Mouse (Mus musculus) cerebellum, adult 18-20 months (tissue): ENCODE measurements around the gene Aar2.
A peak's percentile ranks its signal among the peaks of the same experiment; 100 is the strongest.
"Not testable (repeated sequence)": the region's sequence is repeated elsewhere in the genome, so short reads cannot be mapped to it uniquely, and the experiment has no call there.

ENCODE experiments used
- DNase-seq, 2 experiments: peaks; one replicate each; pipeline ENCODE4 v3.0.0; 2021

Gene Aar2

DNA sequence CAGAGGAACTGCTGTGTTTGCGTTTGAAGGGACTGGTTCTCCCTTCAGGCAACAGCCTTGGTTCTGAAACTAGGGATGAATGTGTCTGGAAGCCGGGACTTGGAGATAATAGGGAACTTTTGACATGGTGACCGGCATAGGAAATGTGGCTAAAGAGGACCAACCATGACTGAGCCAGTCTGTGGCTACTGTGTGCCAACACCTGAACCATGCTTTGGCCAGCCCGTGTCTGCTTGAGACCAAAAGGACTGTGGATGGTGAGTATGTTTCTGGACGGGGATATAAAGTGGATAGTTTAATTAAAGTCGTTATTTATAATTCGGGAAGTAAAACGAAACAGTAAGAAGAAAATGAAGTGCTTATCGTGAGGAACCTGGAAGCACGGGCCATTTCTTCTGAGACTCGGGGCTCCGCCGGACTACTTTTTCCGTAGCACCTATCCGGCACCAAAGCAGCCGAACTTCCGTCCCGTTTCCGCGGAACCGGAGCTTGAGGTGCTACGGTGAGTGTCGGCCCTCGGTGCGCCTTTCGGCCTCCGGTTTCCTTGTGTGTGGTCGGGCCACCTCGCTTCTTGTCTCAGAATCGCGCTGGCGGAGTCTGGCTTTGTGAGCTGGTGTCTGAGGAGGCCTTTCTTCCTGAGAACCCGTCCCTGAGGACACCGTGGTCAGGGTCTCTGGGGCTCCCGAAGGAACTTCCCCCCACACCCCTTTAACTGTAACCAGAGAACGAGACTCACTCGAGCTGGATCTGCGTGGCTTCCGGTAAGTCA lies at the start of gene Aar2:
TSS of gene Aar2 (plus strand) at position 462 of the 769 bp plus-strand sequence.
- peak; percentile 66 to 87 for DNase-seq

DNA sequence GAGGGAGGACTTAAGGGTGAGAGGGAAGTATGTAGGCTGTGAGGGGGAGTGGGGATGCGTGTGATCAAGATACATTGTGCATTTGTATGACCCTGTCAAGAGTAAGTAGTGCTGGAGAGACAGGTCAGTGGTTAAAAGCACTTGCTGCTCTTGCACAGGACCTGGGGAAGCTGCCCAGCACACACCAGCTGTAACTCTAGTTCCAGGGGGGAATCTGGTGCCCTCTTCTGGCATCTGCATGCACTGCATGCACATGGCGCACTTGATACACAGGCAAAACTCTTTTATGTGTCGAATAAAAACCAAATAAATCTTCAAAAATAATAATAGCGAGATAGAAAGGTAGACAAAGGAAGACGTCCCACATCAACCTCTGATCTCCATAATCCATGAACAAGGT lies 49.5 kb upstream of the Aar2 start:
- DNase-seq: peak; percentile 71 to 83

DNA sequence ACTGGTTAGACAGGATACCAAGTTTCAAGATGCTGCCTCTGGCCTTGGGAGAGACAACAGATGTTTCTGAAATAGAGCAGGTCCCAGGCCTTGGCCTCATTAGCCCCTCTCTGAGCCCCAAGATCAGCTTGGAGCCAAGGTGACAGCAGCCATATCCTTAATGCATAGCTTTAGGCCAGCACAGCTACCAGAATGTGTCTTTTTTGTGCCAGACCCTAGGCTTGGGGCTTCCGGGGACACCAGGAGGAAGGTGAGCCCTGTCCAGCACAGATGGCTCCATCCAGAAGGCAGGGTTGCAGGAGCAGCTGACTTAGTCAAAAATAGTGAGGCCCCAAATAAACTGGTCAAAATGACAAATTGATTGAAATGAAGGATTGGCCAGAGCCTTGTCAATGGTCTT lies 46.4 kb upstream of the Aar2 start:
- DNase-seq: no peak

DNA sequence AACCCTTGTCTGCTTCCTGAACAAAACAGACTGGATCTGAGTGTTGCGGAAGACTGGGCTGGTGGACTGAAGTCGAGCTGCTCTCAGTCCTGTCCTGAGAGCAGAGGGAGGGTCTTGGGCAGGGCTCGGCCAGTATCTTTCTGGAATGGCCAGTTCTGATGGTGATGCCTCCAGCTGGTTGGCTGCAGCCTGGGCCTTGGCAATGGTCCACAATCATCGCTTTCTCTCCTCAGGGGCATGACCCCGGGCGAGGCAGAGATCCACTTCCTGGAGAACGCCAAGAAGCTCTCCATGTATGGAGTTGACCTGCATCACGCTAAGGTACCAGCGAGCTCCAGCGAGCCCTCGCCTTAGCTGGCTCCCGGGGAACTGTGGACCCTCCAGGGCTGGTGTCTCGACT lies 41.9 kb upstream of the Aar2 start:
- DNase-seq: no peak

DNA sequence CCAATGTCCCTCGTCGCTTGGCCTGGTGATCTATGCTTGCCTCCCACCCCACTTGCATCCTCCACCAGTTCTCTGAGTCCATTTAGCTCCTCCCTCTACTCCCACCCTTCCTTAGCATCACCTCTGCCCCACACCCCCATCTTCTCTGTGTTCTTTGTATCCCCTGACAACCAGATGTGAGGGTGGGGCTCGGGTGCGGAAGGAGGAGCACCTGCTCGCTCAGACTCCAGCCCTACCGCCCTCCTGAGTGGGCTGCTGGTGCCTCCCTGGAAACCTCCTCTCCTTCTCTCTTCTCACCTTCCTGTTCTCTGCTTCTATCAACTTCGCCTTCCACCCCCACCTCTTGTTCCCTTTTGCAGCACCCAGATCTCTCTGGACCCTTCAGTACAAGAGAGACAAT lies 35.4 kb upstream of the Aar2 start:
- no peak for DNase-seq

DNA sequence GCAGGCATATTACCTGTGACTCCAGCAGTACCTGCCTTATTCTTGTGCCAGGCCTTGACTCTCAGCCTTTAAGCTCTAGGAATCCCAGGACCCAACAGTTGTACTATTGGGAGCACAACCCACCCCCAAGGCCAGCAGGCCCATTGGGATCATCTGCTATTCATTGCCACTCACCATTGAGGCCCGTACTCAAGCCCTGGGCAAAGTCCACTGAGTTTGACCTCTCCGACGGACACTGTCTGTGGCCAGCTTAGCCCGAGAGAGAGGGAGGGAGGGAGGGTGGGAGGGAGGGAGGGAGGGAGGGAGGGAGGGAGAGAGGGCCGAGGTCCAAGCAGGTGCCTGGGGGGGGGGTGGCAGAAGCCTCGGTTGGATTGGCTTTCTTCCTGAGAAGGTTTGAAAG lies 34.8 kb upstream of the Aar2 start:
- DNase-seq: no peak

DNA sequence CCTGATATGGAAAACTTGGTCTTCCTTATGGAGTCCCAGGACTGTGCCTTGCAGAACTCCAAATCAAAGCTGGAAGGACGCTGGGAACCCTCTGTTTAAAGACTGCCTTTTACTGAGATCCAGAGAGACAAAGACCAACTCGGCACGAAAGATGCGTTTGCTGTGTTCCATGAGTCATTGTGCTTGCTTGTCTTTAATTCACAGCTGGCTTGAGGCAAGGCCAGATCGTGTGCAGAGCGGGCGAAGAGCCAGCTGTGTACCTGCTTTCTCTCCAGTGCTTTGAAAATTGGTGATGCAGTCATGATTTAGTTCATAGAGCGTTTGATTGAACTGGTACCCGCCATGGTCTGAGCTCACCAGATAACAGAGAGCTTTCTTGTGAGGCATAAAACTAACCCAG lies 32.3 kb upstream of the Aar2 start:
- no peak for DNase-seq

DNA sequence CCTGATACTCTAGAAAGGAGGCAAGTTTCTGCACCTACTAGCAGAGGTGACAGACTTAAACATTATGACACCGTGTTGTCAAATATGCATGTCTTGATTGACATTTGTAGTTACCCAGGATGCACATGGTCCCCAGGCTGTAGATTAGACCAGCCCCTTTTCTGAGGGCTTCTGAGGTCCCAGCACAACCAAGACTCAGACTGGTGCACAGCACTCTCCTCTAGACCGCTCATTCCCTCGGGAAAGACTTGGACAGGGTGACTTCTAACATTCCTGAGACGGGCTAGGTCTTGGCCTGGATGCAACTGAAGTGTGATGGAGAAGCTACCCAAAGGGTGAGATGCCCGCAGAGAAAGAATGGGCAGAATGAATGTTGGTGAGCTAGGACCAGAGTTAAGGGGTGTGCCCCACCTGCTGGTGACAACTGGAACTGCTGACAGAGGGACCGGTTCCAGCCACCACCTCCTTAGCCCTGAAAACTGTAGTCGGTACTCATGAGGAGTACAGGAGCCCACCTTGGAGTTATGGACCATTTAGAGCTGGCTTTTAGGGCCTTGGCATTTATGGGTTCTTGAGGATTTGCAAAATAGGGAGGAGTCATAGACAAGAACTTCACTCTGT lies 31.7 kb upstream of the Aar2 start:
- peak; percentile 85 to 91 for DNase-seq

DNA sequence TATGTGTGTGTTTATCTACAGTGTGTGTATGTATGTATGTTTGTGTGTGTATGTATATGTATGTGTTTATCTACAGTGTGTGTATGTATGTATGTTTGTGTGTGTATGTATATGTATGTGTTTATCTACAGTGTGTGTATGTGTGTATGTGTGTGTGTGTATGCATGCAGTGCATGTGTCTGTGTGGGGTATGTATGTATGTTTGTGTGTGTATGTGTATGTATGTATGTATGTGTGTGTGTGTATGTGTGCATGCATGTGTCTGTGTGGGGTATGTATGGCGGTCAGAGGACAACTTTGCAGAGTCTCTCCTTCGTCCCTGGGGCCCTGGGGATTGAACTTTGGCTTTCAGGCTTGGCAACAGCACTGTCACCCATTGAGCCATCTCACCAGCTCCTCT lies 30.7 kb upstream of the Aar2 start:
- not testable (repeated sequence) for DNase-seq

DNA sequence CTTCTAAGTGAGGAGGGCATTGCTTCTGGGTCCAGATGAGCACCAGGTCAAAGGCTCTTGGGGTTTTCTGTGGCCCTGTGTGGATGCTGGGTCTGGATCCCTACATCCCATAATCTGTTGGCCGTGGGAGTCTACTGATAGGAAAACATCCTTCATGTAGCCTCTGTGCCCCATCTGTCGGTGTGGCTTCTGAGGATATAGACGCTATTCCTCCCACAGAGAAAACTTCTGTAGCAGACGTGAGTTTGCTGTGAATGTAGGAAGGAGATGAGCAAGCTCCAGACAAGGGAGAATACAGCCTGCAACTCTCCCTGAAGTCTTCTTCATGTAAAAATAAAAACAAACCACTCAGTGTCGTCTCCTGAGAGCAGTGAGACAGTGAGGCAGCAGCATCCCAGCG lies 29.1 kb upstream of the Aar2 start:
- no peak for DNase-seq

DNA sequence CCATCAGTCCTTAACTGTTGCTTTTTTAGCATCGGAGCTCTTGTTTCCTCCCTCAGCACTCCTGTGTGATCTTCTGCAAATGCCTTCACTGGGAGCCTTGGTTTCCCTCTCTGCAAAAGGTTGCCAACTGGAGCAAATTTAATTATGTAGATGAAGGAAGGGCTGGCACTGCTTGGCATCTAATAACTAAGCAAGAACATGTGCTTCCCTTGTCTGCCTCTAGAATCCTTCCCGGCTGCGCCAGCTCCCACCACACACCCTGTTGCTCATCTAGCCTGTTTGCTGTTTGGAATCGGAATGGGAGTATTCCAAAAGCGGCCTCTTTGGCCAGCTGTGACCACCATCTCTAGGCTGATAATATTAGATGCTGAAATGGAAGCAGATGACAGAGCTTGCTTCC lies 27.8 kb upstream of the Aar2 start:
- DNase-seq: no peak

DNA sequence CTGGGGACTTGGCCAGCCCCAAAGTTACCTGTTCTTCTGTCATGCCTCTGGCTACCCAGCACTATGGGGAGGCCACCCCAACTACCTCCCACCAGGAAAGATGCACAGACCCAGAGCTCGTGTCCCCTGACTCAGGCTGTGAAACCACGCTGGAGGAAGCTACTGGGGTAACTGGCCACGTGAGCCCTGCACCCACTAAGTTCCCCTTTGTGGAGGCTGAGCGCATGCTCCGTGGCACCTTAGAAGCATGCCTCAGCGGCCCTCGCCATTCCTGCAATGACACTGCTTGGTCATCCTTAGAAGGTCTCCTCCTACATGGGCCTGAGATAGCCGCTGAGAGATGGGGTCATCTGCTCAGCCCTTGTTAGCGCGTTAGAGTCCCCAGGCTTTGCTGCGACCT lies 24.4 kb upstream of the Aar2 start:
- DNase-seq: no peak

DNA sequence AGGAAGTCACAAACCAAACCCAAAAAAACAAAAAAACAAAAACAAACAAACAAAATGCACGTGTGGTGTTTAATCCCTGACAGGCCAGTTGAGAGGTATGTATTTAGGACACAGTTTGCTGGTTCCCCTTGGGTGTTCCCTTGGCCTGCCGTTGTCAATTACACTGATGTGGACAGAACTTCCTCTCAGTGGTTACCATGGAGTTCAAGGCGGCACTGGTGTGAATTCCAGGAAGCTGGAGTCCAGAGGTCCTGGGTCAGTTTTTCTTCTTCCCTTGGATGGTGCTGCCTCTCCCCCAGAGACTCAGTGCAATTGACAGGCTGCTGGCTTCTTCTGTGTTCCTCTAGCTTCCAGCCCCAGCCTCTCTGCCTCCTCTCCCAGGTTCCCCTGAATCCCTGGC lies 23.3 kb upstream of the Aar2 start:
- DNase-seq: no peak

DNA sequence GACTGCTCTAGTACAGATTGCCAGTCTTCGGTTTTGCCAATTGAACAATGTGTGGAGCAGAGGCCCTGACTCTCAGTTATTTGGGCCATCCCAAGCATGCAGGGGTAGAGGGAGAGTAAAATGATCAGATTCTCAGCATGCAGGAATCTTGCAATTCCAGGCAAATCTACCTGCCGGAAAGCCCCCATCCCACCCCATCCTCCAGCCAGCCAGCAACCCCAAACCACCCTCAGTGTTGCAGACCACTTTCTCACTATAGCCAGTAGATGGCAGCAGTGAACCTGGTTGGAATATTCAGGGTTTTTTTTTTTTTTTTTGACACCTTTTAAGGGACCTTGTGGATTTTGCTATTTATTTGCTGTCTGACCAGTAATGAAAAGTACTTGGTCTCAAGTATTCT lies 17.7 kb upstream of the Aar2 start:
- DNase-seq: peak; percentile 26 to 37

DNA sequence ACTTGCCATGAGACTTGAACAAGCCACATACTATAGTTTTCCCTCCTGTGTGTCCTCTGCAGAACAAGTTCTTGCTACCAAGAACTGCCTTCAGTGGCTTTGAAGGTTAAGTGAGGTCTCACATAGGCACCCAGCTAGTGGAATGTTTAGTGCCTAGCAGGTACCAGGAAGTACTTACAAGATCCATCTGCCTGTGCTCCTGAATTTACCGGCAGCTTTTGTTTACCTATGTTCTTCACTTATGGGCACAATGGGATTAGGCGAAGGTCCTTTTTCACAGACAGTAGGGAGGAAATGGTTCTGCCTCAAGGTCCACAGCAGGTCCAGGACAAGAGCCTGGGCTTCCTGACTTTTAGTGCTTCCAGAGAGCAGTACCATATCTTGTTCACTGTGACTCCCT lies 14.2 kb upstream of the Aar2 start:
- no peak for DNase-seq

DNA sequence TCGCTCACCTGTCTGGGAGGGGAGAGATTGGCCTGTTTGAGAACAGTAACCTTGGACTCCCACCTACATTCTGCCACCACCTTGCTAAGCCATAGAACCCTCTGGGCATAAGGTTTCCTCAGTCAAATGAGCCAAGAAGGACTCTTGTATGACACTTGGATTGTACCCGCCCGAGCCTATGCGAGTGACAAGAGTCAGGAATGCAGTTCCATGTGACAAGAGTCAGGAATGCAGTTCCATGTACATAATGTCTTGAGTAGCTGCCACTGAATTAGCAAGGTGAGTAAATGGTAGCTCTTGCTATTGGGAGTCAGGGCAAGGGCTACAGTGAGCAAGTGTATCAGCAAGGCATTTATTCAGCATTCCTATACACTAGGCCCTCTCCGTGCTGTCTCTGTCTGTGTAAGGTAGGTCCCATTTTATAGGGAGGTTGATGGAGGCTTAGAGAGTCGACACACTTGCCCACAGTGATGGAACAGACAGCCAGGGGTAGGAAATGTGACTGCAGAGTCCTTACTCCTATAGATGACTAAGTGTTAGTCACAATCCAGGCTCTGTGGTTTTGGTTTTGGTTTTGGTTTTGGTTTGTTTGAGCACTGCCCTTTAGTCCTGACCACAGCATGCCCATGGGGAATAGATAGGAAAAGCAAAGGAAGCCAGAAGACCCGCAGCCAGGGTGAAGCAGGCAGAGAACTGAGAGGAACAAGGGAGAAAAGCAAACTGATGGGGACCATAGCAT lies 8.4 kb upstream of the Aar2 start:
- no peak for DNase-seq

DNA sequence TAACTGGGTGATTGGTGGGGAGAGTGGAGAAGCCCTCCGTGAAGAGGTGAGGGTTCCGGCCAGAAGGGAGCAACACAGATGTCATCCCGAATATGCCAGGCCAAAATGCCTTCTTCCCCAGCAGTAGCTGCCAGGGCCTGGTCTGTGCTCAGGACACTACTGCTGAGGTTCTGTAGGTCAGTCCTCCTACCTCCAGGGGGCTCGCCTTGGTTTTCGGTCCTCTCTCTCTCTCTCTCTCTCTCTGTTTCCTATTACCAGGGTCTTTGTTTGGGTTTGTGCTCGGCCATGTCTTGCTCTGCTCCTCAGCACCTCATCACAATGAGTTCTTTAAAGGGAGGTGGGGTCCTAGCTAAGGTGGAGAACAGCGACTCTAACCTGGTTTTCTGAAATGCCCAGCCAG lies 6.4 kb upstream of the Aar2 start:
- DNase-seq: no peak

DNA sequence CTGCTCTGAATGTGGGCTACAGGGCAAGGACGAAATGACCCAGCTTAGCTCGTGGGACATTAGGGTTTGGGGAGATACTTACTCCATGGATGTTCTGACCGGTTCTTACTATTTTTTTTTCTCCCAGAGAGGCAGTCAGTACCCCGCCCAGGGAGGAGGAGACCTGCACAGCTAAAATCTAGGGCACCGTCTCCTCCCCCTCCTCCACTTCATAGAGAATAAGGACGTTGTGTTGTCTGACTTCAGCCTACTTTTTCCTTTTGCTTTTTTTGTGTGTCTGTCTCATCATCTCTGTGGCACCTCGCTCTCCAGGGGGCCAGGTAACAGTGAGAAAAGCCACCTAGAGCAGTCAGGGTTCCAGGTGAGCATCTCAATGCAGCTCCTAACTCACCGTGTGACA lies 5.0 kb upstream of the Aar2 start:
- DNase-seq: no peak

DNA sequence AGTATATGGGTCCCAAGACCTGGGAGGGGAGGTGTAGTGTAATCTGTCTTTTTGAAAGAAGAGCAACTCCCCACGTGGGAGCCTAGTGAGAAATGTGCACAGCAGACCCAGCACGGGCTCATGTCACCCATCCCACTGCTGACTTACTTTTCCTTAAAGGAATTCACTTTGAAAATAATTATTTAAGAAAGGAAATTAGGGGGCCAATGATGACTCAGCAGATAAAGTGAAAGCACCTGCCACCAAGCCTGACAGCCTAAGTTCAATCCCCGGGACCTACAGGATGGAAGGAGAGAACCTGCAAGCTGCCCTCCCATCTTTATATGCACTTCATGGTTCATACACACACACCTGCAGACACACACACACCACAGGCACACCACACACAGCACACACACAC lies 3.6 kb upstream of the Aar2 start:
- DNase-seq: no peak

DNA sequence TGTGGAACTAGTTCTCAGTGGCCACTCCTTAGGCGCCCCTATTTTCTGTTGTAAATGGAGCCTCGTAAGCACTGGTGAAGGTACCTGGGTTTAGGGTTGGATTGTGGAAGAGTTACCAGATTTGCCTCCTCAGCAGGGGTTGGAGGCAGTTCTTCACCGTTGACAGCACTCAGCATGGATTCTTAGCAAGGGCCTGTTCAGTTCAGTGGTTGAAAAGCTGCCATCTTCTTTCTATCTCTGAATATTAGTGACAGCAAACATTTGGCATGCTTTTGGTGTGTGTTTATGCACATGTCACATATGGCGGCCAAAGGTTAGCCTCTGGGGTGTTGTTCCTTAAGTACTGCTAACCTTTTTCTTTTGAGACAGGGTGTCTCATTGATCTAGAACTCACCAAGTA lies 5.0 kb downstream of the Aar2 start:
- peak in 1 of 2 experiments; percentile 25 for DNase-seq

DNA sequence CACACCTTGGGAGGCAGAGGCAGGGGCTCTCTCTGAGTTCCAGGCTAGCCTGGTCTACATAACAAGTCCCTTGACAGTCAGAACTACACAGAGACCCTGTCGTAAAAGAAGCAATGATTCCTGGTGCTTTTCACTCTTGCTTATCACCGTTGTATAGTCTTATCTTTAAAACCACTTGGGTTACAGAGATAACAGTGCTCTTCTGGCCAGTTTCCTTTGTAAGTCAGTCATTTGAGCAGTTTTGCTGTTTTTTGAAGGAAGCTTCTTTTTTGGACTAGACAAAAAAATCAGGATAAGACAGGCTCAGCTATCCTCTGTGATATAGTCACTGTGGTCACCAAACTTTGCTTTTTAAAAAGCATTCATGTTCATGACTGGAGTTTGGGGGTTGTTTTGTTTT lies 14.4 kb downstream of the Aar2 start:
- no peak for DNase-seq

DNA sequence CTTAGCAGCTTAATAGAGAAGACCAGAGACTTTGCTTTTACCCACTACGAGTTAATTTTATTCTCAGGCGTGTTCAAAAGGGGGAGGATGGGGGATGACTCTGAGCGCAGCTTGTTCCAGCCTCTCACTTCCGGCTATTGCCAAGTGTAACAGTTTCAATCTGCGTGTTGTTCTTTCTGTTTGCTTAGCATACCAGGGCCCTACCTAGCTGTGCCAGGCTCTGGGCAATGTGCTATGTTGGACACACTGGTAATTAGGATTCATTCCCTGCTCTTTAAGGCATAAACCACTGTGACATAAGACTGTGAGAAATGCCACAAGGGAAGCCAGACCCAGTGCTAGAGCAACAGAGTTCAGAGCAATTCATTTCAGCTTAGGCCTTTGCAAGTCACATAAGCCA lies 16.2 kb downstream of the Aar2 start:
- DNase-seq: no peak

DNA sequence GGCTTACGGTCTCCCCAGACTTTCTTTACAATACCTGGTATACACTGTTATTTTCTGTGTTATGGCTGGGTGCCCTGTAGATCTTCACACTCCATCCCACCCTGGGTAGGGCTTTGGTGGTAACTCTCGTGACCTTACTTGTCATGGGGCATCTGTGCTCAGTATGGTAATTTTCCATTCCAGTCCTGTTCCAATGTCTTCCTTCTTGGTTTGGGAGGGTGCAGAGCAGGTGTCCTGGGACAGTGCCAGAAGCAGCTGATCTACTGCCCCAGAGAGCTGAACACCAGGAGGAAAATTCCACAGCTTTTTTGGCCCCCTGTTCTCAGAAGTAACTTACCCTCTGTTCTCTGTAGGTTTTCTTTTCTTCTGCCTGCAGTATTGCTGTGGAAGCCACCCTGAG lies 19.1 kb downstream of the Aar2 start:
- DNase-seq: peak; percentile 72 to 73

DNA sequence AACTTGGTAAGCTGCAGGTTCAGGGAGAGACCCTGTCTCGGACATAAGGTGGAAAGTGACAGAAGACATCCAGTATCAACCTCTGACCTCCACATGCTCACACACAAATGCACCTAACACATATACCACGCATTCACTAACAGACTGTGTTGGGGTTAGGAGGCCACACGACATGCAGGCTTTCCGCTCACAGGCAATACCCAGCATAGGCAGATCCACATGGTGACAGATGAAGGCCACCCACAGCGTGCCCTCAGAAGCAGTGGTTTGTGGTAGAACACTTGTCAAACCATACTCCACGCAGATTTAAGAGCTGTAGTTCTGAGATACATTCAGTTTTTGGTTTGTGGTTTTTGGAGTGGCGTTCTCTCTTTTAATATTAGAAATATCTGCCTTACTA lies 21.3 kb downstream of the Aar2 start:
- no peak for DNase-seq
